Mouse (Mus musculus) midbrain, postnatal 0 days (tissue): Measurements from ENCODE around the gene Jun. TPM values are rescaled to one million over a fixed set of nuclear protein-coding genes. Genes with fewer than 3 reads are reported as not detected.
A peak's percentile ranks its signal among the peaks of the same experiment; 100 is the strongest.

ENCODE experiments used
- ATAC-seq: fragments of 200-750 bp; cut with Nextera tagmentation; 2 replicates; pipeline ENCODE4 v1.8.0; 2017; ENCODE audit warnings: moderate number of reproducible peaks, mild to moderate bottlenecking, moderate TSS enrichment, moderate library complexity; ENCODE audit not compliant: low FRiP score
- DNase-seq: peaks from one replicate; pipeline ENCODE4 v3.0.0-alpha.2; 2015; ENCODE audit warnings: low spot score
- H3K27ac ChIP-seq: fragments of 300-500 bp; sonication (generic); 2 replicates; pipeline ENCODE4 v1.5.1; 2014; ENCODE audit warnings: low read depth, mild to moderate bottlenecking, low read length, mixed read lengths
- H3K27me3 ChIP-seq: fragments of 300-500 bp; sonication (generic); 2 replicates; pipeline ENCODE4 v1.6.1; 2014; ENCODE audit warnings: low read length, control low read depth, mixed read lengths; ENCODE audit not compliant: insufficient read depth
- H3K36me3 ChIP-seq: fragments of 300-500 bp; sonication (generic); 2 replicates; pipeline ENCODE4 v1.6.1; 2014; ENCODE audit warnings: low read length, control low read depth, mixed read lengths; ENCODE audit not compliant: insufficient read depth
- H3K4me1 ChIP-seq: fragments of 300-500 bp; sonication (generic); 2 replicates; pipeline ENCODE4 v1.6.1; 2014; ENCODE audit warnings: mild to moderate bottlenecking, control low read depth, antibody characterized with exemption, low read length, mixed read lengths; ENCODE audit not compliant: insufficient read depth
- H3K4me2 ChIP-seq: fragments of 300-500 bp; sonication (generic); 2 replicates; pipeline ENCODE4 v1.6.1; 2014; ENCODE audit warnings: low read depth, mild to moderate bottlenecking, low read length, mixed read lengths; ENCODE audit not compliant: poor library complexity, severe bottlenecking
- H3K4me3 ChIP-seq: fragments of 300-500 bp; sonication (generic); 2 replicates; pipeline ENCODE4 v1.5.1; 2014; ENCODE audit warnings: low read depth, mild to moderate bottlenecking, low read length, moderate library complexity
- H3K9ac ChIP-seq: fragments of 300-500 bp; sonication (generic); replicated peaks from 2 replicates; pipeline ENCODE4 v1.6.1; 2014; ENCODE audit warnings: mild to moderate bottlenecking, low read length, moderate library complexity, mixed read lengths; ENCODE audit not compliant: poor library complexity, severe bottlenecking
- H3K9me3 ChIP-seq: fragments of 300-500 bp; sonication (generic); 2 replicates; pipeline ENCODE4 v1.6.1; 2016; ENCODE audit warnings: low read length, control low read depth
- CTCF ChIP-seq: IDR thresholded peaks from 2 replicates; pipeline ENCODE4 v1.5.1; 2016; ENCODE audit warnings: antibody characterized with exemption, mild to moderate bottlenecking
- WGBS: fragments of 180-500 bp; shearing (Covaris S2); extraction: QIAGEN DNeasy Blood & Tissue Kit; methylation state at CpG from one replicate; pipeline ENCODE4 v1.1.7; 2014; 5-methylcytosine and 5-hydroxymethylcytosine counted together
- polyA plus RNA-seq: library from polyadenylated mRNA; unstranded; fragments of >200 nt; fragmentation: Nextera tagmentation; extraction: Ambion mirVana; gene quantifications from 2 replicates; pipeline ENCODE4 v1.2.1, GENCODE M21; 2015
- total RNA-seq: library from RNA; depleted of rRNA; stranded (reverse); fragments of >200 nt; gene quantifications from 2 replicates; pipeline ENCODE4 v1.2.3, GENCODE M21; 2014

The Jun gene
- total and polyA plus RNA-seq, 2 experiments from 2014 or later = 40.5 to 62.7 TPM

GRCm38 (mm10) chr4:95031158-95031557, 20.9 kb downstream of the Jun start:
- no peaks in the 10 kb centered on the region for H3K4me1 ChIP-seq
- H3K36me3 ChIP-seq = no peaks in the 10 kb centered on the region
- ATAC-seq = no peak
- WGBS = 70% methylated on average over 4 of the region's 4 CpGs
- no peaks in the 10 kb centered on the region for H3K27me3 ChIP-seq
- no peaks in the 10 kb centered on the region for H3K9me3 ChIP-seq
- DNase-seq = no peak
- H3K27ac ChIP-seq = no peak overlapping the region
- no peak for TF ChIP-seq CTCF
- no peak overlapping the region for H3K4me2 ChIP-seq
- no peak overlapping the region for H3K9ac ChIP-seq
- H3K4me3 ChIP-seq = no peak overlapping the region

- Histone ChIP-seq H3K36me3 (no peaks in the 10 kb centered on the region), H3K4me1 (no peaks in the 10 kb centered on the region), H3K27ac (no peak overlapping the region), H3K27me3 (no peaks in the 10 kb centered on the region), H3K9ac (no peak overlapping the region), H3K4me2 (0 out of 2 replicates have a peak overlapping the region, but pooled peaks have one; percentile 12), H3K9me3 (no peaks in the 10 kb centered on the region), H3K4me3 (no peak overlapping the region)
- ATAC-seq (peak; percentile 77), DNase-seq (peak; percentile 23)
- TF ChIP-seq CTCF = peak; percentile 43
- 44% methylated on average over 16 of the region's 16 CpGs for WGBS
Measured at GRCm38 (mm10) chr4:95025847-95026600, 26.0 kb downstream of the Jun start.

- Histone ChIP-seq H3K27ac (no peak overlapping the region), H3K4me1 (no peaks in the 10 kb centered on the region), H3K9me3 (no peaks in the 10 kb centered on the region), H3K4me3 (no peak overlapping the region), H3K36me3 (no peaks in the 10 kb centered on the region), H3K4me2 (no peak overlapping the region), H3K9ac (no peak overlapping the region), H3K27me3 (no peaks in the 10 kb centered on the region)
- no peak for ATAC-seq
- 65% methylated on average over 12 of the region's 12 CpGs for WGBS
- TF ChIP-seq CTCF = no peak
- peak; percentile 61 for DNase-seq
Measured at GRCm38 (mm10) chr4:95023350-95023953, 28.6 kb downstream of the Jun start.

GRCm38 (mm10) chr4:95021649-95022637, 30.1 kb downstream of the Jun start:
- WGBS = 89% methylated on average over 12 of the region's 12 CpGs
- no peak overlapping the region for H3K27ac ChIP-seq
- H3K9ac ChIP-seq = no peak overlapping the region
- H3K9me3 ChIP-seq = no peaks in the 10 kb centered on the region
- DNase-seq (no peak), ATAC-seq (no peak)
- no peaks in the 10 kb centered on the region for H3K4me1 ChIP-seq
- H3K4me2 ChIP-seq = no peak overlapping the region
- no peak for TF ChIP-seq CTCF
- no peaks in the 10 kb centered on the region for H3K36me3 ChIP-seq
- H3K4me3 ChIP-seq = no peak overlapping the region
- no peaks in the 10 kb centered on the region for H3K27me3 ChIP-seq

GRCm38 (mm10) chr4:95020201-95020600, 31.8 kb downstream of the Jun start:
- 77% methylated on average over 2 of the region's 2 CpGs for WGBS
- no peak overlapping the region for H3K4me2 ChIP-seq
- H3K36me3 ChIP-seq = no peaks in the 10 kb centered on the region
- no peaks in the 10 kb centered on the region for H3K9me3 ChIP-seq
- H3K4me3 ChIP-seq = no peak overlapping the region
- no peaks in the 10 kb centered on the region for H3K4me1 ChIP-seq
- no peak for TF ChIP-seq CTCF
- no peaks in the 10 kb centered on the region for H3K27me3 ChIP-seq
- H3K27ac ChIP-seq = no peak overlapping the region
- H3K9ac ChIP-seq = no peak overlapping the region
- no peak for ATAC-seq
- DNase-seq = no peak
